Mouse (Mus musculus) monocyte, adult 5-6 weeks (primary cell): Measurements from ENCODE around the gene Pde10a. TPM values are rescaled to one million over a fixed set of nuclear protein-coding genes. Genes with fewer than 3 reads are reported as not detected.

Experiments
- ATAC-seq: fragments of 153-309, 156-312 bp; replicated peaks from 2 replicates; pipeline ENCODE4 v1.8.0; 2017; ENCODE audit warnings: mild to moderate bottlenecking; ENCODE audit not compliant: low TSS enrichment, insufficient number of reproducible peaks, severe bottlenecking, poor library complexity, low FRiP score
- total RNA-seq: library from RNA; stranded (forward); fragments of 200-1000, 200-491, 200-594 nt; gene quantifications from 3 replicates; pipeline ENCODE4 v1.2.3, GENCODE M21; 2017

Pde10a gene
- total RNA-seq, 1 experiment from 2014 or later = not detected

DNA sequence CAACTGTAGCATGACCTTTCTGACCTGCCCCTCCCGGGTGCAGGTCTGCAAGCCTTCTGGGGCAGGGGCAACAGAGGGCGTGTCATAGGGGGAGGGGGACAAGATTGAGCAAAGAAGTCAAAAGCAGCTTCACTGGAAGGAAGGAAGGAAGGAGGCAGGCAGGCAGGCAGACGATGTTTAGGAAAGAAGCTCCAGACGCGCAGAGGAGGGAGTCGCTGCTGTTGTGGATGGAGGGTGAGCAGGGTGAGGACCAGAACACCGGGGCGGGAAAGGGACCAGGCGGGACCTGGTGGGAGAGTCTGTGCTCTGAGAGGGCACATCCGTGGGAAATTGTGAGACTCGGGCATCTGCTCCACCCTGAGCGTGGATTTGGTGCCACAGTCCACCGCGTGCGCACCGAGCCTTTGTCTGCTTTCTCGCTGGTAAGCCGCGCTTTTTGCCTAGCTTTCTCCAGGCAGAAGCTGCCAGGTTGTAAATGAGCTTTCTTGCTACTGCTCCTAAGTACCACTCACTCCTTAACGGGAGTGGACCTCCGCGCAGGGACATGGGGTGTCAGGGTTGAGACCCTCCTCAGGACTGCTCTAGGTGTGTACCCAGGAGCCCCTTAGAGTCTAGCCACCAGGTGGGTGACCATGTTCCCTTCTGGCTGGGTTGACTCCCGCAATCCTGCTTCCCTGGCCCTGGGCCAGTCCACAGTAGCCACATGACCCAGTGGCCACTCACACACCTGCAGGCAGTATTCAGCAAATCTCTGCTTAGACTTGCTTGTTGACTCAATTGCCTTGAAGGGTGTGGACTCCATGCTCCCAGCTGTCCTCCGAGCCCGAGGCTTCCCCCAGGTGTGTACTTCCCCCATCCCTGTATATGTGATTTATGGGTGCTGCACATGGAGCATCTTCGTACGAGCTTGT is 278.0 kb downstream of the Pde10a start:
- no peak for ATAC-seq

GRCm38 (mm10) chr17:8807345-8807744 is 282.2 kb downstream of the Pde10a start:
- no peak for ATAC-seq

DNA sequence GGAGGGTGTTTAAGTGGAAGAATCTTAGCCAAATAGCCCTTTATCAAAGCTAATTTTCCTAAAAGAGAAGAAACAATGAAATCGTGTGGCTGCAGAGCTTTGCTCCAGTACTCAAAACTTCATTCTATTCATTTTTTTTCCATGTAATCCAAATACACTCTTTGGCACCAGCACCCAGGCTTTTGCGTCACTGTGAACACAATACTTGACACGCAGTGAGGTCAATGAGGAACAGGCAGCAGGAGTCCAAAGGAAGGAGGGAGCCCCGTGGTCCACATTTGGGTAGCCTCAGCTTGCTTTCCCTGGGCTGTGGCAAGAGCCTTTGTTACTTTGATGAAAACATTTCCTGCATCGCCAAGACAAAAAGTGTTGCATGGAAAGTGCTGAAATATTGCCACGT is 284.6 kb downstream of the Pde10a start:
- no peak for ATAC-seq

- no peak for ATAC-seq
These were observed 285.0 kb downstream of the Pde10a start for GRCm38 (mm10) chr17:8810201-8810600.

DNA sequence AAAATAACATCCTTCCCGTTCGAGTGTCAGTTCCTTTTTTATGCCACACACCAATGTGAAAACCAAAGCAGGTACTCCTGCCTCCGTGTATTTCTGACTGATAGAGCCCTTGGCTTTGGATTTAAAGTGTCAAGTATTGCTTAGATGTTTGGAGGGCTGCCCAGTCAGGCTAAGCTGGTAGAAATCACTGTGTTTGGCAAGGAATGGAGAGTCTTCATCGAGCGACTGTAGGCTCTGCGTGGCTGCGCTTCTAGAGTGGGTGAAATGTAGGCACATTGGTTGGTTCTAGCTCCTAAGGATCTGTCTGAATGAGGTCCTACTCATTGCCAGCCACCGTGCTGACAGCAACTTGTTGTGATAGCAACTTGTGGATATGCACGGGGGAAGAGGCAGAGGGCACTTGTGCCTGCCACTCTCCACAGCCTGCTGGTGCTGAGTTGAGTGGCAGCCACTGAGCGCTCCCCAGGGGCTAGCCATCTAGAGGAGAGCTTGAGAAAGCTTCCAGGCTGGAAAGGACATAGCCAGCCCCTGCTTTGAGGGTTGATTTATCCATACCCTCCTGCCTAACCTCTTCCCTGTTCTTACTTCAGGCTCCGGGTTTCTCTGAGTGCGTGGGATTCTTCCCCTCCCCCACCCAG is 287.2 kb downstream of the Pde10a start:
- ATAC-seq = no peak

DNA sequence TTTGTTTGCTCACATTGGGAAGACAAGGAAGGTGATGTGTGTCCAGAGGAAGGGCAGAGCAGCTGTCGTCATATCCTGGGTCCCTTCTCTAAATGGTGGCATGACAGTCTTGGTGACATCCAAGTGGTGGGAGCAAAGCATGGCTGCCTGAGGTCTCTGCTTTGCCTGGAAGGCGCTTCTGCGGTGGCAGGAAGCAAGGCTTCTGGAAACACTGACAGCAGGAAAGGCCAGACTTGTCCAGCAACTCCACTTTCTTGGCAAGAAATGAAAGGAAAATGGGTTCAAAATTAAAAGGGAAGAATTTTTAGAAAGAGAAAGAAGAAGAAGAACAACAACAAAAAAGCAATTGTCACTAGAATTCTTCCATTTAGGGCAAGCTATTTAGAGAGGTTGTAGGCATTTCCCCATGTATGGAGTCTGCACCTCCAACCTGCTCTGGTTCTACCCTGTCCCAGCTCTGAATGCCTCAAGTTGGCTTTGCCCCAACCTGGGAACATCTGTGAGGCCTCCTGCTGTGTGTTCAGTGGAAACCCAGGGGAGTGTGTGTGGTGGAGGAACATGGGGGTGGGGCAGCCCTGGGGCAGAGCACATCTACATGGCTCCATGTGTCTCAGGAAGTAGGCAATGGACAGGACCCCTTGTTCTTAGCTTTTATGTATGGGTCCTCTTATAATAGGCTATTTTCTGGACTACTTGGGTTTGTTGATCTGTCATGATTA is 288.8 kb downstream of the Pde10a start:
- ATAC-seq = no peak

GRCm38 (mm10) chr17:8815376-8815775 is 290.2 kb downstream of the Pde10a start:
- no peak for ATAC-seq

DNA sequence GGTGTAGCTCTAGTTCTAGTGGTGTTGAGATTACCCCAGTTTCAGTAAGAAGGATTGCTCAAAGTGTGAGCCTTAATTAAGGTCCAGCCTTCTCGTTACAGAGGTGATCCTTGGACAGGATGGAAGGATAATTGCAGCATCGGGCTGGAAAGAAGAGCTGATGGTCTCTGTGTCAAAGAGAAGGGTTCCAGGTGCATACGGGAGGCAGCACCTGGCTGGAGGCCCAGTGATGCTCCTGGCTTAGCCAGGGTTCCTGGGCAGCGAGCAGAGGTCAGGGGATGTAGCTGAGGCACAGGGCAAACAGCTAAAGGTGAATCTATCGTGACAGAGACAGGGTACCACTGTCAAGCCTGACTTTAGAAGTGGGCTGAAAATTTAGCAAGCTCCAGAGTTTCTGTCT is 290.7 kb downstream of the Pde10a start:
- ATAC-seq = no peak

DNA sequence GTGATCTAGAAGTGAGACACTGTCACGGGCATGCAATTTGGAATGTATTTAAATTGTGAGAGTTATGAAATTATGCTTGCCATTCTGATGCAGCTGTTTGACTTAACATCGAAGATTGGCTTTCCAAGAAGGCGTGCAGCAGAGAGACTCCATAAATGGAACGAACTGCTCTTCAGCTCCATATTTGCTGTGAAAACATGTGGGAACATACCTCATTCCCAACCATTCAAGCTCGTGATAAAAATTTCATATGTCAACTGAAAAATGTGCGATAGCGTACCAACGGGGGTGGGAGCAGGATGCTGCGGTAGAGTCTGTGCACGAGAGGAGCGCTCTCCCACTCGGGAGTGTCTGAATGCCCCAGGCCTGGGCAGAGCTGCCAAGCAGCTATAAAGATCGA is 293.5 kb downstream of the Pde10a start:
- no peak for ATAC-seq

- no peak for ATAC-seq
These were observed 298.4 kb downstream of the Pde10a start for GRCm38 (mm10) chr17:8823548-8823947.

DNA sequence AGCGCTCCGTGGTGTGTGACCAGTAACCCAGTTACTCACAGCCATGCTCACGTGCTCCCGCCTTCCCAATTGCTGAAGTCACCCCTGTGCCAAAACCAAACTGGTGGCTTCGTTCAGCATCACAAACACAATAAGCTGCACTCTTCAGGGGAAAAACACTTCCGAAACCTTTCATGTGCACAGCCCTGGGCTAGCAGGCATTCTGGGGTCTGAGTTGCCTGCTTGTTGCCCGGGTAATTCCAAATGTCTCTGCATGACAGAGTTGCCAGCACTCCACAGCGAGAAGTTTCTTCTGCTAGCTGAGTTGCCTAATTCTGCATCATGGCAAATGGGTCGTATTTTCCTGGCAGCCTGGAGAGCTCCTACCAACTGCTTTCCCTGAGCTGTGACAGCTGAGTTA is 302.0 kb downstream of the Pde10a start:
- ATAC-seq = no peak

GRCm38 (mm10) chr17:8831001-8831400 is 305.8 kb downstream of the Pde10a start:
- no peak for ATAC-seq

DNA sequence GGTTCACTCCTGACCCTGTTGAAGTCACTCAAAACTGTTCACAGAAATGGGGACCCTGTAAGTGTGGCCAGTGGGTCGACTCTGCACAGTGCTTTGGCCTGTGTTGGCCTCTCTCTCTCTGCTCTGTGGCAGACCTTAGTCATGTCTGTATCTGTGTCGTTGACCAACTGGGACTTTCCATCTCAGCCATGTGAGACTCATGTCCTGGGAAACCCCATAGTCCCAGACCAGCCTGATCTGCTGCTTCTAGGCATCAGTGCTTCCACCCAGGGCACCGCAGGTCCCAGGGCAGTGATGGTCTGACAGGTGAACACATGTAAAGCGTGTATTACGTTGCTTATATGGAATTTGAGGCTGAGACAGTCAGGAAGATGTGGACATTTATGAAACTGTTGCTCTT is 311.1 kb downstream of the Pde10a start:
- ATAC-seq = no peak

DNA sequence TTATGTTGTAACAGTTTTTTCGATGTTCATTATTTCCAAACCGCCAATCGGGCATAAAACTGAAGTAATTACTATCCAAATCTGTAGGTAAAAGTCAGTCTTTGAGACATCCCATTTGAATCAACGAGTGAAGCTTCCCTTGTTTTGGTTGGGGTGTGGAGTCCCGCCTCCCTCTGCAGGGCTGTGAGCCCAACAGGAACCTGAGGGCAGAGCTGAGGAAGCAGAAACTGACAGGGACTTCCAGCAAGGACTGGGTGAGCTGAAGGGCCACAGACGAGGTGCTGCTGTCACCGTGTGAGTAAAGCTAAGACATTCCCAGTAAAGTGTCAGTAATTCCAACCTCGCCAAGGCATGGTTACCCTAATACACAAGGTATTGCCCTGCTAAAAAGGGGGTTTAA is 313.1 kb downstream of the Pde10a start:
- no peak for ATAC-seq

DNA sequence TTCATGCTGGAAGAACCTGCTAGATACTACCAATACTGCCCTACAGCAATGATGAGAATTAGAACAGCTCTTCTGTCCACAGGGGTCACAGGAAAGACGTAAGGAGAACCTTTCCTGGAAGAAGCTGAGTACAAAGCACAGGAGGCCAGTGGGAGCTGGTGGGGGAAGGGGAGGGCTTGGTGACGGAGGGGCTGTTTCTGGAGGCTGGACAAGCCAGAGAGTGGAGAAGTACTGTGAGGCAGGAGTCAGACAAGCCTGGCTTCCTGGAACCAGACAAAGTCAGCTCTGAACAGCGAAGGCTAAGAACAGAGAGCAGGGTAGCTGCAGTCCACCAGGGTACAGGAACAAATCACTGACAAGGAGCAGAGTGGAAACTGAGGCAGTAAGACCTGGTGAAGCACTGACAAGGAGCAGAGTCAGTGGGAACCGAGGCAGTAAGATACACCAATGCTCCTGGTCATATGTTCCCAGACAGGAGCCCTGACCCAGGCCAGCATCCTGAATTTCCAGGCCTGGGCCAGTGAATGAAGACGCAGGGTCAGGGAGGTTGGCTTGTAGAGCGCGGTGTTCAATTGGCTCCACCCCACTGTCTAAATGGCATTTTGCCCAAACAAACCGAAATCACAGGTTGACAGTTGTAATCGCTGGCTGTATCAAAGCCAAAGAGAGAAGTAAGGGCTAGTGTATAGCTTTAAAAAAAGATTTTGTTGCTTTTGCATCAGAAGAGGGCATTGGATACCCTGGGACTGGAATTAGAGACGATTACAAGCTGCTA is 314.3 kb downstream of the Pde10a start:
- no peak for ATAC-seq

DNA sequence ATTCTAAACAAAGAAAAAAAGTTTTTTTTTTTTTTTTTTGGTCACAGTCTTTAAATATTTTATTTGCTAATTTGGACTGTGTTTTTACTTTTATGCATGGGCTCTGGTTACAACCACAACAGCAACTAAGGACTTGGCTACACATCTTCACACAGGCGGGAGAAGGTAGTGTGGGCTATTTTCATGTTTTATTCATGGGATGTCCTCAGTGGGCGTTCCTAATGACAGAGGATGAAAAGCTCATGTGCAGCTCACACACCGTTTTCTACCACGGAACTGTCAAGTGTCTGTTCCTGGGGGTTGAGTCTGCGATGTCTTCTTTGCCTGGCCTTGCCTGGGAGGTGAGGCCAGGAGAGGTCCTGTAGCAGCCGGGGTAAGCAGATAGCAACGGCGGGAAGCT is 315.9 kb downstream of the Pde10a start:
- no peak for ATAC-seq

GRCm38 (mm10) chr17:8841897-8842540 is 316.8 kb downstream of the Pde10a start:
- ATAC-seq = no peak

DNA sequence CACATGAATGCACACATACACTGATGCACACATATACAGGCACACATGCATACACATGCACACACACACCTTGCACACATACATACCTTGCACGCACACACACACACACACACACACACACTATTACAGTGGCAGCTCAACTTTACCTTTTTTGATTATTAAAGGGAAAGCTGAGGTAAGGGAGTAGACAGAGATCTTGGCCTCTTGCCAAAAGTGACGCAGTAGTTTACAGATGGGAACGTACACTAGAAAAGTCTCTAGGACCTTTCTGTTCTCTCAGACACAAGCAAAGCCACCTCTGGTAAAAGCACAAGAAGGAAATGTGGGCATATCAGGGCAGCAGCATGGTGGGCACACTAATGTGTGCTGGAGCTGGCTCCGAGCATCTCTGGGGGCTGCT is 317.5 kb downstream of the Pde10a start:
- ATAC-seq = no peak
